Mouse (Mus musculus) embryo, embryonic 9.5 days (tissue): ENCODE measurements around the gene Wdr18.
A peak's percentile ranks its signal among the peaks of the same experiment; 100 is the strongest.

Experiments
- DNase-seq: peaks from one replicate; pipeline ENCODE4 v3.0.0-alpha.2; 2017; ENCODE audit errors: extremely low spot score

Wdr18 gene

GRCm38 (mm10) chr10:79927324-79928029 lies 32.5 kb upstream of the Wdr18 start:
- DNase-seq = no peak

DNA sequence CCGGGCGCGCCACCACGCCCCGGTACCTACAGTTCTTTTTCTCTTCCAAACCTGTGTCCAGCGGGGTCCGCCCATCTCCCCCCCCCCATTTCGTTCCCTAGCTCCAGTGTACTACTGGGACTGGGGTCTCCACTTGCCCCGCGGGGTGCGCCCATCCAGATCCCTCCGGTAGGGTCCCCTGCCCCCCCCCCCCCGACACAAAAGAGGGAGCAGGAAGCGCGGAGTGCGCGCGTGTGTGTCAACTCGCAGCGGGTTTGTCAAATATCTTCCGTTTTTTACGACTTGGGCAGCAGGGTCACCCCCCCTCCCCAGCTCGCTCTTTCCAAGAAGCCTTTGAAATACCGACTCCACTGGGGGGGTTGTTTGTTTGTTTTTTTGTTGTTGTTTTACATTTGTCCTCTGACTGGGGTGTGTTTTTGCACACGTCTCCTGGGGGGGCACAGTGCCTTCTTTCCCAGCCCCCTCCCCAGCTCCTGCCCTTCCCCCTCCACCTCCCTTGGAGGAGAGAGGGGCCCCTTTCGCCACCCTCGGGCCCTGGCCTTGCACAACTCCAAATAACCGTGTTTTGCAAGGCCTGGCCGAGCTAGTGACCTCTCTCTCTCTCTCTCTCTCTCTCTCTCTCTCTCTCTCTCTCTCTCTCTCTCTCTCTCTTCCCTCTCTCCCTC lies 31.8 kb upstream of the Wdr18 start:
- DNase-seq = peak; percentile 70

DNA sequence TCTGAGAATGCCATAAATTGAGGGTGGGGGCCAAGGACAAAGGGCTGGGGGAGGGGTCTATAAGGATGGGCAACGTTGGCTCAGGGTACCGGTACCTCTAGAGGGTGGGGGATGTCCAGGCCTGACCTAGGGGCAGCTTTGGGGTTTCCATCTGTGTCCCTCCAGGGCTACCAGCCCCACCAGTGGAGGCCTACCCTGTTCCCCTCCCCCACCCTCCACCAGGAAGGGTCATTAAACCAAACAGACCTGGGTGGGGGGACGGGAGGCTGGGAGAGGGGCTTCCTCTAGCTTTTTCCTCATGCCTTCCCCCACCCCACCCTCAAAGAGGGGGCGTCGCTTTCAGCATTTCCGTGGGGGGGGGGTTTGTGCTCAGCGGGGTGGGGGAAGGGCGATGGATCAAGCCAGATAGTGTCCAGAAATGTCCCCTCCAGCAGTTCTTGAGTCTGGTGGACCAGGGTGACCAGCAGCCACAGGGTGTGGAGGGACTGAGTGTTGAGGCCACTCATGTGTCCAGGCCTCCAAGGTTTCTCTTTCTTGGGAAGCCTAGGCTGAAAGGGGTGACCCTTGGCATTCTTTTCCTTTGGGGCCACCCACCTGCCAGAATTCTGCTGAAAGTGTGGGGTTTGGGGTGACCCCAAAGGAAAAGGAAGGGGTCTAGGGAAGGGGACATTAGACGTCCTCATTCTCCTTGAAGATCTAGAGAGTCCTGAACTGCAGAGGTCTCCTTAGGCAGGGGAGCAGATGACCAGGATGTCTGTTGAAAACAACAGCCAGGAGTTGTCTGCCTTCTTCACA lies 30.8 kb upstream of the Wdr18 start:
- no peak for DNase-seq

DNA sequence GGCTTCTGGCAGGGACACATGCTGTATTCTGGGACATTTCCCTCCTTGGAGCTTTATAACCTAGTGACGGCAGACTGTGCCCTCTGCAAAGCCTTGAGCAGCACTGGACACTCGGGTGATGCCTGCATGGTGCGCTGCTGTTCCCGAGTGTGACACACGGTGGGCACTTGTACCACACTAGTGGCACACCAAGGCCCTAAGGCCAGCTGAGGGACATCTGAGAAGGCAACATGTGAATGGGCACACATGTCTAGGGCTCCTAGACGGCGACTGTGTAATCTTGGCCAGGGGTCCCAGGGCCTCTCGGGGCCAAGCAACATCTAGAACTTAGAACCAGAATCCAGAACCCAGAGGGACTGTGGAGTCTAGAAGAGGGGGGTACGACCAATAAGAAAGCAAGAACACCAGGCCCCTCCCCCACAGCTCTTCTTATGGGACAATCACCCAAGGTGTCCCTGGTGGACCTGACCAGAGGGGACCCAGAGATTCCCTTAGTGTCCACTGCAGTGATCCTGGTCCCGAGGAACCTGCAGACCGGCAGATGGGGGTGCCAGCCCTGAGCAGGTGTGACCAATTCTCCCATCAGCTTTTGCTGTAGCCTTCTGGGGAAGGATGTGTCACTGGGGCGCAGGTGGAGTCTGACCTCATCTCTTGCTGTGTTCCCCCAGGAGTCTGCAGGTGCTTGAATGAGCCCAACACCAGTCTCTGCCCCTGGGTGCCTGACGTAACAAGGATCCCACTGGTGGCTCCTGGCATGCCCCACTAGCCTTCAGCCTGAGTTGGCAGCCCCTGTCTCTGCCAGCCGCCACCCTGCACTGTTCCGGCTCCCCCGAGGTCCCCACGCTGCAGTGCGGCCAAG lies 29.8 kb upstream of the Wdr18 start:
- DNase-seq = no peak

DNA sequence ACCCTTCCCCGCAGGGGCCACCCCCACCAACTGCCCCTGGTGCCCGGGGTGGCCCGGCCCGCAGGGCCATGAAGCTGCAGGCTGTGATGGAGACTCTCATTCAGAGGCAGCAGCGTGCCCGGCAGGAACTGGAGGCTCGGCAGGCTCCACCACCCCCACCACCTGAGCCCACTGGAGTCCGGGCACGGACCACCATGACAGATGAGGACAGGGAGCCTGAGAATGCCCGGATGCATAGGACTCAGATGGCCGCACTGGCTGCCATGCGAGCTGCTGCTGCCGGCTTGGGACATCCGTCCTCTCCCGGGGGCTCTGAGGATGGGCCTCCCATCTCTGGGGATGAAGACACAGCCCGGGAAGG lies 29.1 kb upstream of the Wdr18 start:
- DNase-seq = no peak

DNA sequence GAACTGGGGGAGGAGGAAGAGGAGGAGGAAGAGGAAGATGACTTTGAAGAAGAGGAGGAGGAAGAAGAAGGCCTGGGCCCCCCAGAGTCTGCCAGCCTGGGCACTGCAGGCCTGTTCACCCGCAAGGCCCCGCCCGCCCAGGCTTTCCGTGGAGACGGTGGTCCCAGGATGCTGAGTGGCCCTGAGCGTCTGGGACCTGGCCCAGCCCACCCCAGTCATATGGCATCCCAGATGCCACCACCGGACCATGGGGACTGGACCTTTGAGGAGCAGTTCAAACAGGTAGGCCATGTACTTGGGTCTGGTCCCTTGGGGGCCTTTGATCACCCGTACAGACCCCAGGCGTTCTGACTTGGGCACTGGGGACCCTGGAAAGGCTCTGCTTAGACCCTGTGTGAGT lies 28.2 kb upstream of the Wdr18 start:
- DNase-seq = no peak

- DNase-seq = peak; percentile 74
Measured at GRCm38 (mm10) chr10:79932736-79933135, 27.2 kb upstream of the Wdr18 start.

GRCm38 (mm10) chr10:79933145-79933679 lies 26.7 kb upstream of the Wdr18 start:
- no peak for DNase-seq

GRCm38 (mm10) chr10:79933861-79934260 lies 26.1 kb upstream of the Wdr18 start:
- DNase-seq = no peak

- no peak for DNase-seq
Measured at GRCm38 (mm10) chr10:79934272-79934721, 25.7 kb upstream of the Wdr18 start.

GRCm38 (mm10) chr10:79934794-79935569 lies 25.0 kb upstream of the Wdr18 start:
- DNase-seq = no peak

- DNase-seq = no peak
Measured at GRCm38 (mm10) chr10:79936284-79936910, 23.6 kb upstream of the Wdr18 start.

GRCm38 (mm10) chr10:79936911-79937441 lies 23.0 kb upstream of the Wdr18 start:
- DNase-seq = no peak

DNA sequence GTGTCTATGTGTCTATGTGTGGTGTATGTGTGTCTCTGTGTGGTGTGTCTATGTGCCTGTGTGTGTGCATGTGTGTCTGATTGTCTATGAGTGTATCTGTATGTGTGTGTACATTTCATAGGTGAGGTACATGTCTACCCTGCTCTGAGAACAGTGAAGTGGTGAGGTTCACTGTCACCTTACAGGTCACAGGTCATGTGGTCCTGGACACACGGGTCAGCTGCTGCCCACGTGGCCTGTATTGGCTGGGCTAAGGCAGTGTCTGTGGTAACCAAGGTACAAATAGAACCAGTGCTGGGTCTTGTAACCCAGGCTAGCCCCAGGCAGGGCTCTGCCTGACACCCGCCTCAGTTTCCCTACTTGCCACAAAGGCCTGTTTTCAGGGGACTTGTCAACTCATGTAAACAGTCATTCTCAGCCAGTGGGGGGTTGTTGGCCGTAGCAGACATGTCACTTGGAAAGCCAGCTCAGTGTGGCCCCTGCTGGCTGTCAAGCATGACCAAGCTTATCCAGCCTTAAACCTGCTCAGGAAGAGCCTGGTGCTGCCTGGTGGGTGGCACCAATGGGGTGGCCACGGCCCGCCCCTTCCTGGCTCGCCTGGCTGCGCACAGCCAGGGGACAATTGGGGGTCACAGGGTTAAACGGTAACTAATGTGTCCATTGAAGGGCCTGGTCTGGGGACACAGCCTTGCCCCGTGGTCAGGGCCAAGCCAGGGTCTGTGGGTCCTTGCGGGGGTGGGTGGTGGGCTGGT lies 22.0 kb upstream of the Wdr18 start:
- no peak for DNase-seq

GRCm38 (mm10) chr10:79940749-79941148 lies 19.2 kb upstream of the Wdr18 start:
- DNase-seq = no peak

DNA sequence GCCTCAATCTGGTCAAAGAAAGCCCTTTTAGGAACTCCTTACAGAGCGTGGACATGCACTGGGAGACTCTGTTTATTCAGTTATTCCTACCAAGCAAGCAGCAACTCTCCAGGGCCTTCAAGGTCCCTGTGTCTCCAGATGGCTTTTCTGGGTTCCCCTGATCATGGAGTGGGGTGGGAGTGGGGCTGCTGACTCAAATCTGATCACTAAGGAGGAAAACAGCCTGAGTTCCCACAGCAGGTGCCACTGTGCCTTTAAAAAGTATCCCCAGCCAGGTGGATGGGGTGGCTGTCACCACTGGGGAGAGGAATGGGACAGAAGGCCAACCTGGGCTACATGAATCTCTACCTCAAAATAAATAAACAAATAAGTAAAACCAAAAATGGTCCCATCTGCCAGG lies 17.0 kb upstream of the Wdr18 start:
- DNase-seq = no peak

- no peak for DNase-seq
Measured at GRCm38 (mm10) chr10:79943471-79943901, 16.5 kb upstream of the Wdr18 start.

DNA sequence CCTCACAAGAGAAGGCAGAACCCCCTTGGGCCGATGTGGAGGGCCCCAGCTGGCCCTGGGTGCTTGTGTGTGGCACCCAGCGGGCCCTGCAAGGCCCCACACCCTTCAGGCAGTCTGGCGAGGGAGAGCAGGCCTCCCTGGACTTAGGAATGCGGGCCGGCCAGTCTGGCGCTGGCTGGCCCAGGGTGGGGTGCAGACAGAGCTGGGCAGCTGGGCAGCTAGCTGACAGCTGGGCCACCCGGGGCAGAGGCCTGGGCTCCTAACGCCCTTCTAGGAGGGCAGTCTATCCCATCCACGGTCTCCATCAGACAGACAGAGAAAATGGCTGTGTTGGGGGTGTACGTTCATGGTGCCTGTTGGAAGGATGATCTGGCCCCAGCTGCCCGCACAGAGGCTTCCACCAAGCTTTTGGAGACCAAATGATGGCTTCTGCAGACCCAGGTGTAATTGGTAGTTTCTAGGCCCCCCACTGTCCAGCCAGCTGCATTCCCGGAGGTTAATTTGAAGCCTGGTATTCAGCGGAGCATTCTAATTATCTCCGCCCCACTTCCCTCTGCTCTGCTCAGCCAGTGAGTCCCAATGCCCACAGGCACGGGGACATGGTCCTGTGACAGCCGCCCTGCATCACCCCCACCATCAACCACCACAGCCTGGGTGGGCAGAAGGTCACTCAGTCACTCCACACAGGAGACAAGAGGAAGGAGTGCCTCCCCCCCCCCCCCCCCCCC lies 14.3 kb upstream of the Wdr18 start:
- DNase-seq = peak; percentile 80
